Mouse (Mus musculus) T-helper 17 cell (primary cell): ENCODE measurements around the gene Svop.

Source experiments
- in situ Hi-C, 2 experiments: fragments of 300-600 bp; cut with MboI, MseI; formaldehyde crosslinking; loops; 1 replicate in 1 of 2; 2 replicates in 1 of 2; pipeline ENCODE4 v1.15.1; 2025; ENCODE audit warnings: high pct_unique_total_duplicates in 2 of 2

The Svop gene

DNA sequence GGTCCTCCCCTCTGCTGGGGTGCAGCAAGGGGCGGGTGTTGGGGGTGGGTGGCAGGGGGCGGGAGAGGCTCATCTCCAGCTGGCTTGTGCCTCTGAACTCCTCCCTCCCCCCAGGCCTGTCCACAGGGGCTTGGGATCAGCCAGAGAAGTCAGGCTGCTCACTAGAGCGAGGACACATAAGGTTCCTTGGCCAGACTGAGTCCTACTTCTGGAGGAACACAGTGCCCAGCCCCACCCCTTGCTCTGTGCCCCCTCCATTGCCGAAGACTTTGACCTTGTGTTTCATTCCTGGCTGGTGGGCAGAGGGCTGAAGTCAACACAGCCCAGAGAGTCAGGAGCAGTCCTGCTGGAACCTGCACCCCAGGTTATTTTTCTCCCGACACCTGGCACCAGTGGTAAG is 87.8 kb downstream of the Svop start, which contains the start of gene Dao:
Gene Dao (plus strand): TSS at position 162 of the 400 bp plus-strand sequence.
- in situ Hi-C loops: loop anchor here in 1 of 2 experiments (10.0 kb wide), 1 partner anchor 851 kb away; the partner anchor contains the start of genes 4930519G04Rik and Gm9936

DNA sequence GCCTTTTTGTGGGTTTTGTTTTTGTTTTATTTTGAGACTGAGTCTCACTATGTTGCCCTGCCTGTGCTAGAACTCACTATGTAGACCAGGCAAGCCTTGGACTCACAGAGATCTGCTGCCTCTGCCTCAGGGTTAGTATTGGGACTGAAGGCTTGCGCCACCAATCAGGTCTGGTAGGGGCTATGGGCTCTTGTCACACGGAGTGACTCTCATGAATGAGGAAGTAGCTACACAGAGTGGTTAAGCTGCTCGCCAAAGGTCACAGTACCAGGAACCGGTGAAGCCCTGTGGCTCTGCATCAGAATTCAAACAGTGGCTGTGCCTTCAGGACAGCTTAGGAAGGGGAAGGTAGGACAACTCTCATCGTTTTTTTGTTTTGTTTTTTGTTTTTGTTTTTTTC is 92.0 kb downstream of the Svop start:
- in situ Hi-C loops: no loop called here

DNA sequence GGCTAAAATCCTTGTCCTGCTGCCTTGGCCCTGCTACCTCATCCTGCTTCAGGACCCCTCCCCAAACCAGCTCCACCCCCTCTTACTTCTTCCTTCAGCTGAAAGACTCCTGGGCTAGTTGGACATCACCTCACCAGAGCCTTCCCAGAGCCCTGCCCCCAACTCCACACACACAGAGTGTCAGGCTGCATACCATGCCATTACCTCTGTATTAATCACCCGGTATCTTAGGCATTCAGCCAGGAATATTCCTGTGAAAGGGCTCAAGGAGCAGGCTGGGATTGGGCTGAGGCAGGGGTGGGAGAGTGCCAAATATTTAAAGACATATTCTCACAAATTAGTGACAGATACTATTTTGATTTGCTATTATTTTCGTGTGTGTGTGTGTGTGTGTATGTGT is 94.9 kb downstream of the Svop start:
- in situ Hi-C loops: no loop called here

DNA sequence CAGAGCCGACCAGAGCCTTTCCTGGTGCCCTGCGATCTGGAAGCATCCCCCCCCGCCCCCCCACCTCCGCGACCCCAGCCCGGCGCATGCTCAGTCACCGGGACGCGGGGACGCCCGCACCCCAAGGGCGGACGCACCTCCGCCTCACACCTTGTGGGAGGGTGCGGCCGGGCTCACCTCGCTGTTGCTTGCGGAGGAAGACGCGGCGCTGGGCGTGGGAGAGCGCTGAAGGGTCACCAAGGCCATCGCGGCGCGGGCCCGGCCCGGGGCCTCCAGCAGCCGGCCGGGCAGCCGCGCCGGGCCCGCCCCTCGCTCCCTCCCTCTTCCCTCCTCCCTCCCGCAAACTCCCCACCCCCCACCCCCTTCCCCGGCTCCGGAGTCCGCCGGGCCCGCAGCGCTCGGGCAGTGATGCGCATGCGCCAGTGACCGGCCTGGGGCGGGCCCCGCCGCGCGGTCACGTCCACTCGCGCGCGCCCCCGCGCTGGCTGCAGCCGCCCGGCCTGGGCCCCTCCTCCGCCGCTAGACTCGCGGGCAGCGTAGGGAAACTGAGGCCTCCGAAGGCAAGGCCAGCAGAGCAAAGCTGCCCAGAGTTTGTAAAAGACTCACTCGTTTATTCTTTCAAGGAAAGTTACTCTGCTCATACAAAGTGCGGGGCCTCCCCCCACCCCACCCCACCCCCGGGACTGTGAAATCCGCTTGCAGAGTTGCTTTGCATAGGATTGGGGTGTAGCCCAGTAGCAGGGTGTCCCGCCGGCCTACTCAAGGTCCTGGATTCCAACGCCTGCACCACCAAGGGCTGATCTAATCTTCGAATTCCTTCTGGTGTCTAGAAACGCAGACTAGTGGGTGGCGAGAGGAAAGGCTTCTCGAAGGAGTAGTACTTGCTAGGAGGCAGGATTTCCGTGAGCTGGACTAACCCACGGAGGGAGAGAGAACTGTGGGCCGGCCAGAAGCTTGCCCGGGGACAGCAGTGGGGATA is 97.6 kb downstream of the Svop start, which contains the start of gene Ssh1:
Gene Ssh1 (minus strand): TSS at position 408 of the 979 bp plus-strand sequence.
- in situ Hi-C loops: no loop called here

DNA sequence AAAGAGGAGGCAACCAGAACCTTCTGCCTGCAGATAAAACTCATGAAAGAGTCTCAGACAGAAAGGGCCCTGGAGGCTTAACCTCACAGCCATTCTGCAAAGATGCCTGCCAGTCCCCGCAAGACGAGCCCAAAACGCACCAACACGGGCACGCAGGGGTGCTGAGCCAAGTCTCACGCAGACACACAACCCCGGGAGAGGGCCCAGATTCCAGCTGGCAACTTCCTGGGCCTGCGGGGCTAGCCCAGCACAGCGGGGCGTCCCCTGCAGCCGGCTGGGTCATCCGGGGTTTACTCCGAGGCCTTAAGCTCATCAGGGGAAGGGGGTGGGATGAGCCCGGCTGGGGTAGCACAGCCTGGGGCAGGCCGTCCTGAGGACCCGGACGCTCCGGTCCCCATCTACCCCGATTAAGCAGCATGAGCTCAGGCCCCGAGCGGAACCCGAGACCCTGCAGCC is 98.3 kb downstream of the Svop start:
- in situ Hi-C loops: no loop called here

DNA sequence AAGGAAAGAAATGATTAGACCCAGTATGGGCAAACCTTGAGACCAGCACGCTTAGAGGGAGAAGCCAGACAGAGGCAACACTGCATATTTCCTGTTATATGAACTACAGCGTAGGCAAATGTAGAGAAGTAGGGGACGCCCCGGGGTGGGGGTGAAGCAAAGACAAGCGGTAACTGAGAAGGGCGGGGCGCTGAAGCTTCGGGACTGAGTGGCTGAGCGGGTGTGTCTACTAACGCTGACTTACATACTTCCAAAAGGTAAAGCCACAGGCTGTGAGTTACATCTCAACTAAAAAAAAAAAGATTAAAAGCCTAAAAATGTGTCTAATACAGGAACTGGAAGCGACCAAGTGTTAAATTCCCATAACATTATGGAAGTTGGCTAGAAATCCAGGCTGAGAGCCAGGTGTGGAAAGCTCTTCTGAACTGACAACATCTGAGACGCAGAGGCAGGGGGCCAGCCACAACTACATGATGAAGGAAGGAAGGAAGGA is 99.0 kb downstream of the Svop start:
- in situ Hi-C loops: no loop called here

DNA sequence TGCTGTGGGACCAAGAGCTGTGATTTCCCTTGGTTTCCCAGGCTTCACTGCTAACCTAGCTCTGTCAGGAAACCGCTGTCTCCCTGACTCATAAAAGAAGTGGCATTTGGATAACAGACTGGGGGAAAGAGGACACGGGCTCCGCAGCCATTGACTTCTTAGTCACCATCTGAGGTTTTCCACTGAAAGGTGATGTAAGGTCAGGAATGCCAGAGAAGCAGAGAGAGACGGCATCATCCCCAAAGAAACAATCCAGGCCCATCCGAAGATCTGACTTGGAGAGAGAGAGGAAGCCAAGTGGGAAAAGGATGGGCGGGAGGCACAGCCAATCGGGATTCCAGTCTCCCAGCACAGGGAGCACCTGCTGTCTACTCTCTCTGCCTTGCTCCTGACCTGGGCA is 100.2 kb downstream of the Svop start:
- in situ Hi-C loops: no loop called here

DNA sequence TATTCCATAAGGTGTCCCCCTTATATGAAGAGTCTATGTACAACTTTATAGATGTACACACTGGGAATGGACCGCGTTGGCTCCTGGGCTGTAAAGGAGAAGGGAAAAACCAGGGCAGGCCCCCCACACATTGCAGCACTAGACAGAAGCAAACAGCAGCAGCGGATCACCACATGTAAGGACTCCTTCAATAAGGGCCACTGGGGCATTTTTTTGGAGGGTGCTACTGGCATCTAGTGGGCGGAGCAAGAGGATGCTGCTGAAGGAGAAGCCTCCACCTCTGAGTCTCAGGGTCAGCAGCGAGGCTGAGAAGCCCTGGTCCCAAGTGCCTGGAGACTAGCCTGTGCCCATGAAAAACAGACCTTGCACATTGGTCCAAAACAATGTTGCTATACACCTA is 100.8 kb downstream of the Svop start:
- in situ Hi-C loops: no loop called here

DNA sequence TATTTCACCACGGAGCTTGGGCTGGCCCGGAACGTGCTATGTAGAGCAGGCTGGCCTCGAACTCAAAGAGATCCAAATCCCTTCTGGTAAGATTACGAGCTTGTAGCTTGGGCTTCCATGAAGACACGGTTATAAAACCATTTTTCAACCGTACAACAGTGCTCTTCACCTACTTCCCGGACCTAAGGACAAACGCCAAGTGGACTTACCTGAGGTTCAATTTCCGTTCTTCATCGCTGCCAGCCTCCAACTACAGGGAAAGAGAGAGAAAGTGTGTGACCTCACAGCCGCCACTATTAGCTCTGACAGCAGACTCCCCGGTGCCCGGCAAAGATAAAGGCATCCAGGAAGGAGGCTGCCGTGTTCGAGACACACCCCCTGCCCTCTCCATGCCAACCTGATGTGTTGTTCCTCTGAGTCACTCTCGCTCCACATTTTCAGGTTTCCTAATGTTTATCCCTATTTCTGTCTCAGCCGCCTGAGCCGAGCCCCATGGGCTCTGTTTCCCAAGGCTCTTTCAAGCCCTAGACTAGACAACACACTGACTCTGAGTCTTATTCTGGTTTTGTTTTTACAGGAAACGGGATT is 101.8 kb downstream of the Svop start:
- in situ Hi-C loops: loop anchor here in 1 of 2 experiments (10.0 kb wide), 1 partner anchor 1065 kb away; no protein-coding TSS in a partner anchor

DNA sequence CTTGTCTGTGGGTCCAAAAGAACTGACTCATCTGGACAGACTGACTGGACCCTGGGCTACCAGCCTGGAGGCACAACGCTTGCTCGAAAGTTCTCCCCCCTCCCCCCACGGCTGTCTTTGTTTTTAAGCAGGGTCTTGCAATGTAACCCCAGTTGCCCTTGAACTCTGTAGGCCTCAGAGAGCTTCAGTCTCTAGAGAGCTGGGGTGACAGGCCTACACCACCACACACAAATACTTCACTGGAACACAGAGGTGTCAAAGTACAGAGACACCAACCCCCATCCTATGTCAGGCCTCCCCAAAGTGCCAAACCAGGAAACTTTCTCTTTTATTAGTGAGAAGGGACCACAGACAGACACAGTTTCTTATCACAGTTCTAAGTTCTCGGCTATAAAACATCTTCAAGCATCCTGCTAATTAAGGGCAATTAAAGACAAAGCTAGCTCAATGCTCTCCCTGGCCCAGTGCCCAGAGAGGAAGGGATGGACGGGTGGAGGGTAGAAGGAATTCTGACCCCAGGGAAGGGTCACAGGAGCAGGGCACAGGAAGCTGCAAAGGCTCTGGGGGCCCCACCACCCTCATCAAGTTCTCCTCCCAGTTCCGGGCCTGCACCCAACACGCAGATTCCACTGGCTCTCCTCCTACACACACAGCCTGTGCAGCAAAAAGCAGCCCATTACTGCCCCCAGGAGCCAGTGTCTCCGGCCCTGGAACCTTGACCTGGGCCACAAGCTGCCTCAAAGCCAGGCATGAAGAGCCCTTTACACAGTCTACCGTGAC is 105.0 kb downstream of the Svop start:
- in situ Hi-C loops: loop anchor here in 1 of 2 experiments (10.0 kb wide), 1 partner anchor 1068 kb away; no protein-coding TSS in a partner anchor

DNA sequence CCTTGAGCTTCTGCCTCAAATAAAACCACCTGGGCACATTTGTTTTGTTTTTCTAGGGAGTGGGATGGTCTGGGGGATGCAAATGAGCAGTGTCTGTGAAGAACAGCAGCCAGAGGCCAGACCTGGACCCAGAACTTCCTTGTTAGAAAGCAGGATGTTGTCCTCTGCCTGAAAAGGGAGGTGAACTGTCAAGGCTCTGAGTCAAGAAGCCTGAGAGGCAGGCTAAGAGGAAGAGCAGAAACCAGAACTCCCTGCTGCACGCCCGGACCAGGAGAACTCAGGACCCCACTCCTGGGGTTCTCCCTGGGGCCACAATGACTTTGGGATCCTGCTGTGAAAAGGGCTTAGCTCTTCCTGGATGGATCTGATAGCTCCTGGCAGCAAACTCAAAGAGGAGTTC is 105.6 kb downstream of the Svop start:
- in situ Hi-C loops: loop anchor here in 1 of 2 experiments (10.0 kb wide), 1 partner anchor 1069 kb away; no protein-coding TSS in a partner anchor

DNA sequence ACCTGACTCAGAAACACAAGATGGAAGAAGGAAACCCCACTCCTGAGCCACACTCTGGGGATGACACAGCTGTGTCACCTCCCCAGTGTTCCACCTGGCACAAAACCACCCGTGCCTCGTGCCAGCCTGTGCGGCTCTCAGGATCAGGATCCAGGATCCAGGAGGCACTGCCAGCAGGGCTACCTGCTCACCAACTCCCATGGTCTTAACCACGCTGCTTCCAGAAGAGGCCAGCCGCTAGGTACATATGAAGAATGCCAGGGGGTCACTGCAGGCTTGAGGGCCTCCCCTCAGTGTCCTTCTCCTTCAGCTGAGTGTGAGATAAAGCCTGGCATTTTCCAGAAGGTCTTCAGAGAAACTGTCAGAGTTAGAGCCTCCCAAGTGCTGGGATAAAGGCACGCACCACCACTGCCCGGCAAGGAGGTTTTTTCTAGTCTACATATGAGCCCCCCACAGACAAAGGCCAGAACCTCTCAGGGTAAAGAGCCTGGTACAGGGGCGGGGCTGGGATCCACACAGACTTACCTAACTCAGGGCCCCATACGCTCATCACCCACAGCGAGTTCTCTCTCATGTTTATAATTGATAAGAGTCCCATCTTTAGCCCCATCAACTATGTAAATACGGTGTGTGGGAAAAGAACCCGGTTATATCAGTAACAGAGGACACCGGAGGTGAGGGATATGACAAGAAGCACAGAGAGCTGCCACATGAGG is 107.2 kb downstream of the Svop start:
- in situ Hi-C loops: loop anchor here in 1 of 2 experiments (10.0 kb wide), 1 partner anchor 1071 kb away; no protein-coding TSS in a partner anchor

DNA sequence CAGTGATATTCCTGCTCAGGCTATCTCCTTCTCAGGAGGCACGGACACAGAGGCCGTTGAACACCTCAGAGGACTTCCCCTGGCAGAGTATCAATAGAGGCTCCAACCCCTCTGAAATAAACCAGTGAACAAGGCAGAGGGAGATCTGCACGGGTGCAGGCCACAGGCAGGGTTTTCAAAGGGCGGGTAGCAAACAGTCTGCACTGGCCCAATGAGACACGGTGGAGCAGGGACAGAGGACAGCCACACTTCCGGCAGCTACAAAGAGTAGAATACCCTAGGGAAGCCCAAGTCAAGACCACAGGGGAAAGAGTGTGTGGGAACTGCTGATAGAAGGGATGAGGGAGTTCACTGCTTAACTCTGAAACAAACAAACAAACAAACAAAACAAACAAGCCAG is 107.8 kb downstream of the Svop start:
- in situ Hi-C loops: loop anchor here in 1 of 2 experiments (10.0 kb wide), 1 partner anchor 1071 kb away; no protein-coding TSS in a partner anchor

DNA sequence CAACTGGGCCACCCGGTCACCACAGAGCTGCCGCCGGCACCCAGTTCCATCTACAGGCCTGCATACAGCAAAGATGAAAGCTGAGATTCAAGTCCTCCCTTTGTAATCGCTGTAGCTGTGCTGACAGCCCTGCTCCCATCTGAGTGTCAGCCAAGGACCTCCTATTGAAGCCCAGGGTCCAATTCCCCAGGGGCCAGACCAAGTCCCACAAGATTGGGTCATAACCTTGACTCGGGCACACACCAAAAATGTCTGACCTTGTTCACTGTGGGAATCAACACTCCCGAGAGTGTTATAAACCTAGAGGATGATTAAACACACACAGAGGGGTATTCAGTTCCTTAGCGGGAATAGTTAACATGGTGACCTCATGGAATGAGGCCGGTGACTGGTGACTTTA is 109.5 kb downstream of the Svop start:
- in situ Hi-C loops: loop anchor here in 1 of 2 experiments (10.0 kb wide), 1 partner anchor 1073 kb away; no protein-coding TSS in a partner anchor

DNA sequence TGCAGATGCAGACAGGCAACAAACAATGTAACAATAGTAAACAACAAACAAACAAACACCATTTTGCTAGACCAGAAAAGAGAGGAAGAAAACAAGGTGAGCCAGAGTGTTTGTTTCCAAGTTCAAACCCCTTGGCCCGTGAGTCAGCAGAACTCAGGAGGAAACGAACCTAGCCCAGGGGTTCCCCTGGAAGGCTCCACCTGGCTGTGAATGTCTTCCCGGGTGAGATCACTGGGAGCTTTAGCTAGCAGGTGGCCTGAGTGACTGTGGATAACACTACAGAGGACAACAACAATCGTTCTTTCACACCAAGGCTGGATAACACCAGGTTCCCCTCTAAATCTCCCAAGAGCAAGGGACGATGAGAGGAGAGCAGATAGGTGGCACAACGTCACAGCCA is 110.2 kb downstream of the Svop start:
- in situ Hi-C loops: loop anchor here in 1 of 2 experiments (10.0 kb wide), 1 partner anchor 1074 kb away; no protein-coding TSS in a partner anchor

DNA sequence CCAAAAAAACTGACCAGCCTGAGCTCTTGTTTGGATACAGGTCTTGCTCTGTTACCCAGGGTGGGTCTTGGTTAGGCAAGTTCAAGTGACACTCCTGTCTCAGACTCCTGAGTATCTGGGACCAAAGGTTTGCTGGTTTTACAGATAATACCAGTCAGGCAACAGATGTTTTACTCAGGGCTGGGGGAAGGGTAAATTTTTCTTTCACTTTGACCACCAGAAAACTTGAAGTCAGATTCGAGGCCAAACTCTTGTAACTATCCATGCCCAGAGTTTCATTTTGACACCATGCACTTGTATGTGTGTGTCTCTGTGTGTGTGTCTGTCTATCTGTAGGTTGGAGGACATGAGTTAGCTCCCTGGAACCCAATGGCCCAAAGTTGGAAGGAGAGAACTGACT is 110.9 kb downstream of the Svop start:
- in situ Hi-C loops: loop anchor here in 1 of 2 experiments (10.0 kb wide), 1 partner anchor 1074 kb away; no protein-coding TSS in a partner anchor

DNA sequence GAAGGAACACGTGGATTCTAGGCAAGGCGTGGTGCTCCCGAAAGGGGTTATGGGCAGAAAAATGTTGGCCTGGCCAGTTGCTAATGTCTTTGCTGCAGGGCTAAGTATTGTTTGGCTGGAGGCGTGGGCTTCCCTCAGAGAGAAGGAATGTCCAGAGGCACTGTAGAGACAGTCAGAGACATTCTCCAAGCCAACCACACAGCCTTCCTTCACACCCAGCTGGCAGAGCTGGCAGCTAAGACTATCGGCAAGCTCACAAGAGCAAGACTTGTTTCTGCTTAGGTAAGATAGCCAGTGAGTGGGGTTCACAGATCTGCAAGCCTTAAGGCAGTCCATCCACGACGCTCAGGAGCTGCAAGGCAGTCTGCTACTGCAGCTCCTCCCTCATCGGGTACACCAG is 114.1 kb downstream of the Svop start:
- in situ Hi-C loops: no loop called here
